Mouse (Mus musculus) cerebellum, adult 9-11 months (tissue): ENCODE measurements at regions not wholly inside any gene's neighbourhood (a gene's known extent, or its start where the extent isn't known, plus 50 kb on each side); places are given as distances from the start of the nearest gene placed in this dataset.

Experiments
- DNase-seq: peaks from one replicate; pipeline ENCODE4 v3.0.0; 2022

DNA sequence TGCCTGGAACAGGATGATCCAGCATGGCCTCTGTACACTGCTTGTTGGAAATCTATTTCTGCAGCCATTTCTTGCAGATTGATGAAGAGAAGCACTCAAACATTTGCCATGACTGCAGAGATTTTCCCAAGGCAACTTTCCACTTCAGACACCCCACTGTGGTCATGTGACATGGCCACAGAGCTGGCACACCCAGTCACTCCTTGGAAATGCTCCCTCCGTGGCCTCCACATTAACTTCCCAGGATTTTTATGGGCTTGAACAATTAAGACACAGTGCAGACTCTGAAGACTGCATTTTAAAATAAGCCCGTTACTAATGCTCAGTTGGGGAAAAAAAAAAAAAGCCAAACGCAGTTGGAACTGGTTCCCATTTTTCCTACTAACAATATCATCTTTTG, 80.2 kb upstream of the Sptlc3 start:
- no peak for DNase-seq

DNA sequence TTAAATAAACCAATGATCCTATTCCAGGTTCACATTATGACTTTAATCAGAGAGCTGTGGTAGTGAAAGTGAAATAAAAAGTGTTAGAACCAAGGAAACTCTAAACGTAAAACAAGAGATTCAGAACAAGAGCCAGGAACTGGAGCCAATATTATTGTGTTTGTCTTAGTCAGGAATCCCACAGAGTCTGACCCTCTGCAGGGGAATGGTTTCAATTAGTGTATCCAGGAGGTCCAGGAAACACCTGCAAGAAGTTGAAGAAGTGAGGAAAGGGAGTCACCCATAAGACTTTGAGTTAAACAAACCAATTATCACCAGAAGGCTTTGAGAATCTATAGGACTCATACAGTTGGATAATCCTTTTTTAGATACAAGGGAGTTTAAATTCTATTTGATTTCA, 76.2 kb upstream of the Sptlc3 start:
- DNase-seq = no peak

DNA sequence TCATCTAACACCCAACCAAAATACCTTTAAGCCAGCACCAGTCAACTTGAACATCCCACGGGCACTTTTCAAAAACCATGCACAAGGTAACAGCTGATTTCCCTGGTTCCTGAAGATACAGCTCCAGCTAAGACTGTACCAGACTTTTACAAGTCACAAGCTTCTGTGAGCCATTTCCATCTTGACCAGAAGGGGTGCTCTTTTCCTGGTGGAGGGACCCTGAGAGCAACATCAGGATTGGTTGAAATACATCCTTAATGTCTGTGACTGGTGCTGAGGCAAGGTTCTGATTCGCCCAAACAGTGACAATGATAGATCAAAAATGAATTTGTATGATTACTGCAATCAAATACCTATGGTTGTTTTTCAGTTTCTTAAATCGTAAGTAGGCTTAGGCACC, 71.0 kb upstream of the Sptlc3 start:
- no peak for DNase-seq

DNA sequence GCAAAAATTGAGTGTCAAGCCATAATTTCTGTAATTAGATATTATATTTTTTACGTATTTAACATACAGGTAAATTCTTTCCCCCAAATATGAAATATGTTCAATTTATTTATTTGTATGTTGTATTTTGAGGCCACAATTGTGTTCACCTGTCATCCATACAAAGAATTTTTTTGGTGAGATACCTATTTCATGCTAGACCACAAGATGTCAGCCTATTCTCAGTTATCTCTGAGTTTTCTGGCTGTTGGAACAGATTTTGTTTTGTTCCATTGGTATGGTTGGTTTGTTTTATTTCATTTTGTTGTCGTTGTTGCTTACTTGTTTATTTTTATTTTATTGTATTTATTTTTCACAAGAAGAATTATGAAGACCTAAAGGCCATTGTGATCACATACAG, 70.3 kb upstream of the Sptlc3 start:
- DNase-seq = no peak
